Mouse (Mus musculus) induced T-regulatory cell, adult 2 months (primary cell): ENCODE results near the gene Lgsn.

Source experiments
- DNase-seq: peaks from one replicate; pipeline ENCODE4 v3.0.0-alpha.2; 2012; ENCODE audit warnings: low read depth

Lgsn gene

DNA sequence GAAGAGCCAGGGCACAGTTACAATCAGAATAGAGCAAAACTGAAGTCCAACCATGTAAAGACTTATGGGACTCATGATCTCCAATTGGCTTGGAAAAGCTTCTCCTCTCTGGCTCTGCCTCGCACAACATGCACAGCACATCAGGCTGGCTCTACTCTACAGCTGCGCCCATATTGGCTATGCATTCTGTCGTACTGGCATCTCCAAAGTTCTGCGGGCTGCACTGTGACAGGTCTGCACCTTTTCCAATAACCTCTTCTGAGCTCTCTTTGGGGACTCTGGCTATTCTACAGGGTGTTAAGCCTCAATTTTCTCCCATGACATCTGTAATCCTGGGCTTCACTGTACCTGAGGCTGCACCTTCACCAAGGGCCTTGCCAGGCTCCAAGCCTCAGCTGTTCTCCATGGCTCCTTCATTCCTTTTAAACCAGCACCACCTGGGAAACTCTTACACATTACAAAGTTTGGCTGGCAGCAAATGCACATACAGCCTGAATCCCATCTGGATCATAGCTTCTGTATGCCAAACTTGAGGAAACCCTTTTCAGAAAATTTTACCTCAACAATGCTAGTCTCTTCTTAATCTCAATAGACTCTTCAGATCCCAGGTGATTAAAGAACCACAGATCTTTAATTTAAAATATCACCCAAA is 44.5 kb downstream of the Lgsn start:
- no peak for DNase-seq

DNA sequence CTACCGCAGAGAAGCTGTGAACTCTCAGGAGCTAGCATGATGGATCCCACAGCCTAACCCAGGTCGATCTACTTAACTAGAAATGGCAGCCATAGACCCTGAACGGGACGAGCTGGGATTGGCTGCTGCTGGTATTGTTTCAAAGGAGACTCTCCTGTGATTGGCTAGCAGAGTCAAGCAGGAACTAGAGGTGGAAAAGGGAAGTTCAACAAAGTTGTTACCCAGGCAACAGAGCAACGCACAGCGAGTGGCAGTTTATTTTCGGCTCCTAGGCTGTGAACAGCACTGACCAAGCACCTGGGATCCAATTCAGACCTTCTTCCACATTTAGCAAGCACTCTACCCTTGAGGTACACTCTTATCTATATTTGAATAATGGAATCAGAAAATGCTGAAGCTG is 46.4 kb downstream of the Lgsn start, which contains the start of the genes 4931428L18Rik and Pih1d3:
4931428L18Rik (minus strand) TSS at position 121 of the 400 bp plus-strand sequence.
Pih1d3 (plus strand) TSS at position 275 of the 400 bp plus-strand sequence.
- DNase-seq, result no peak

DNA sequence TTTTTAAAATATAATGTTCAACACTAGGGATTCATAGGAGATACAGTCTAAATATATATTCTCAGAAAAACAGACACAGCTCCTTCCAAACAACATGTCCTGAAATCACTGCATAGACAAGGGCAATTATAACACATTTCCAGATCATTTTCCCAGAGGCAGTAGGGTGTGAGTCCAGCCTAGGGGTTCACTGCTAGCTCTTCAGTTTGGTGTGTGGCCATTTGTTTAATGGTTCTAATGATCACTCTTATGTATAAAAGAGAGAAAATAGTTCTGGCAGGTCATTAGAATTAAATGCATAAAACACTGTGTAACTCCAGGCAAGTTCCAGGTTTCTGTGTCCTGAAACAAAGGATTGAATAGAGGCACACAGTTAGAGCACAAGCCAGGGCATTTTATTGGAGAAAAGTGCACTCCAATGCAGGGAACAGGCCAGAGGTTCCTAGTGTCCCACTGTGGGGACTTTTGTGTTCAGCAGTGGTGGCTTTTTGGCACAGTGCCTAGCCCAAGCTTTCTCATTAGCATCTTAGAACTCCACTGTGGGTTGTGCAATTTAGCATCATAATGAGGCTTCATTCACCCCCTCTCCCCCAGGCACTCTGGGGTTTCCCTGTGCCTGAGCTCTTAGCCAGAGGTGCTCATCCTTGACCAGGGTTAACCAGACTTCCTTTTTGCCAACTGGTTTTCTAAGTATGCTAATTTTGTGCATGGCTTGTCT is 57.3 kb downstream of the Lgsn start:
- no peak for DNase-seq
